Mouse (Mus musculus) neural tube, embryonic 14.5 days (tissue): ENCODE results near the gene Ltbp3. TPM values are rescaled to one million over a fixed set of nuclear protein-coding genes. Genes with fewer than 3 reads are reported as not detected.

Experiments used
- ATAC-seq: fragments of 200-750 bp; cut with Nextera tagmentation; 2 replicates; pipeline ENCODE4 v1.8.0; 2017; ENCODE audit warnings: low read depth, mild to moderate bottlenecking, moderate TSS enrichment, moderate library complexity
- H3K27ac ChIP-seq: fragments of 300-500 bp; sonication (generic); 2 replicates; pipeline ENCODE4 v1.5.1; 2014; ENCODE audit warnings: low read depth, mild to moderate bottlenecking, control low read depth, low read length, moderate library complexity, mixed read lengths
- H3K27me3 ChIP-seq: fragments of 300-500 bp; sonication (generic); 2 replicates; pipeline ENCODE4 v1.6.1; 2014; ENCODE audit warnings: low read length; ENCODE audit not compliant: control insufficient read depth, insufficient read depth
- H3K36me3 ChIP-seq: fragments of 300-500 bp; sonication (generic); 2 replicates; pipeline ENCODE4 v1.6.1; 2014; ENCODE audit warnings: low read length, mixed read lengths; ENCODE audit not compliant: control insufficient read depth, insufficient read depth
- H3K4me1 ChIP-seq: fragments of 300-500 bp; sonication (generic); 2 replicates; pipeline ENCODE4 v1.6.1; 2014; ENCODE audit warnings: low read length; ENCODE audit not compliant: control insufficient read depth, insufficient read depth
- H3K4me2 ChIP-seq: fragments of 300-500 bp; sonication (generic); 2 replicates; pipeline ENCODE4 v1.6.1; 2014; ENCODE audit warnings: mild to moderate bottlenecking, low read depth, low read length, control low read depth
- H3K4me3 ChIP-seq: fragments of 300-500 bp; sonication (generic); 2 replicates; pipeline ENCODE4 v1.5.1; 2014; ENCODE audit warnings: low read depth, low read length, control low read depth, mixed read lengths
- H3K9ac ChIP-seq: fragments of 300-500 bp; sonication (generic); replicated peaks from 2 replicates; pipeline ENCODE4 v1.6.1; 2014; ENCODE audit warnings: low read depth, mild to moderate bottlenecking, control low read depth, low read length, mixed read lengths
- H3K9me3 ChIP-seq: fragments of 300-500 bp; sonication (generic); 2 replicates; pipeline ENCODE4 v1.6.1; 2016; ENCODE audit warnings: low read length; ENCODE audit not compliant: control insufficient read depth
- WGBS: fragments of 180-500 bp; shearing (Covaris S2); extraction: QIAGEN DNeasy Blood & Tissue Kit; methylation state at CpG from one replicate; pipeline ENCODE4 v1.1.7; 2014; 5-methylcytosine and 5-hydroxymethylcytosine counted together
- polyA plus RNA-seq: library from polyadenylated mRNA; unstranded; fragments of >200 nt; fragmentation: Nextera tagmentation; extraction: Ambion mirVana; gene quantifications from 2 replicates; pipeline ENCODE4 v1.2.1, GENCODE M21; 2014

The Ltbp3 gene
- polyA plus RNA-seq, 1 experiment from 2014 or later = 14.0 TPM

DNA sequence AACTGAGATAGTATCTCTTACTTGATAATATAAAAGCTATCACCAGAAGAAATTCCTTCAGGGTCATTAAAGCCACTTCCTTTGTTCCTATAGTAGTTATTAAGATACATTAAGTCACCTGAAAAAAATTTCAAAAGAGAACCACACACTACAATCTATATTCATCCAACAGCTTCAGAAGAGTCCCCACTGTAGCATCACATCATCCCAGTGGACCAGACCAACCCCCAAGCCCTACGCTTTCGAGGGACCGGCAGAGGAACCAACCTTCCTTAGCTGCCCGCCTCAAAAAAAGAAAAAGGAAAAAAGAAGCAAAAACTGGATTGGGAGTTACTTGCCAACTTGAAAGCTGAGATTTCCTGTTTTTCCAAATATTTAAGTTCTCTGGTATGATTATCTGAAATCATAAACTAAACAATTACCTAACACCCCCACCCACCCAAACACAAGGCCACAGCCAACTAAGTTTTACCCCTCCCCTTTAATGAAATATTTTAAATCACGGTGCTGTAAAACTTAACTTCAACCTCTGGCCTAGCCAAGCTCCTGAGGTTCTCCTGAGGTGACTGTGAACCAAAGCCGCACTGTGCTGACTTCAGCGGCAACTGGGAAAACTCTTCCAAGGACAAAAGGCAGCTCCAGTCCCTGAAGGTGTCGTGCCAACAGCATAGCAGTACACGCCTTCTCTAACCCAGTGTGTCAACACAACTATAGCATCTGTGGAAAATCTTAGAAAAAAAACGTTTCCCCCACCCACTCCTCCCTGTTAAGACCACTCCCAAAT lies 59.1 kb downstream of the Ltbp3 start:
- peaks cover 32% of the 10 kb centered on the region for H3K36me3 ChIP-seq
- H3K4me2 ChIP-seq = peak overlapping the region; percentile 100
- H3K4me1 ChIP-seq = peaks cover 39% of the 10 kb centered on the region
- H3K4me3 ChIP-seq = peak overlapping the region; percentile 98
- peak overlapping the region; percentile 95 for H3K9ac ChIP-seq
- 0% methylated on average over 10 of the region's 10 CpGs for WGBS
- H3K9me3 ChIP-seq = no peaks in the 10 kb centered on the region
- ATAC-seq = no peak
- peak overlapping the region; percentile 86 for H3K27ac ChIP-seq
- H3K27me3 ChIP-seq = peaks cover 4% of the 10 kb centered on the region; the same call in 1 of the 2 replicates

DNA sequence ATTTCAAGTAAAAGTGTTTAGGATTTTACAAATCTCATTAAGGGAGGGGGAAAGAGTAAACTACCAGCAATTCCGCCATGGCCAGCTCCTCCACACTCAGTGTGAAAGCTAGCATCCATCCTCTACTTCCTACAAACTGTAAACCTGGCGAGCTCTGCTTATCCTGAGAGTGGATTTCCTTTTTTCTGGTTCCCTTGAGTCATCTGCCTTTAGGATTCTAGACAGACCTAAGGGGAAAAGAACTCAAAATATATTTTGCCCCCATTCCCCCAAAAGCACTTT lies 59.6 kb downstream of the Ltbp3 start:
- Histone ChIP-seq H3K9ac (peak overlapping the region; percentile 95), H3K4me3 (peak overlapping the region; percentile 98), H3K27me3 (peaks cover 4% of the 10 kb centered on the region; the same call in 1 of the 2 replicates), H3K4me1 (peaks cover 33% of the 10 kb centered on the region), H3K36me3 (peaks cover 26% of the 10 kb centered on the region), H3K27ac (peak overlapping the region; percentile 86), H3K9me3 (no peaks in the 10 kb centered on the region), H3K4me2 (peak overlapping the region; percentile 100)
- no peak for ATAC-seq
- 0% methylated on average over 2 of the region's 2 CpGs for WGBS

DNA sequence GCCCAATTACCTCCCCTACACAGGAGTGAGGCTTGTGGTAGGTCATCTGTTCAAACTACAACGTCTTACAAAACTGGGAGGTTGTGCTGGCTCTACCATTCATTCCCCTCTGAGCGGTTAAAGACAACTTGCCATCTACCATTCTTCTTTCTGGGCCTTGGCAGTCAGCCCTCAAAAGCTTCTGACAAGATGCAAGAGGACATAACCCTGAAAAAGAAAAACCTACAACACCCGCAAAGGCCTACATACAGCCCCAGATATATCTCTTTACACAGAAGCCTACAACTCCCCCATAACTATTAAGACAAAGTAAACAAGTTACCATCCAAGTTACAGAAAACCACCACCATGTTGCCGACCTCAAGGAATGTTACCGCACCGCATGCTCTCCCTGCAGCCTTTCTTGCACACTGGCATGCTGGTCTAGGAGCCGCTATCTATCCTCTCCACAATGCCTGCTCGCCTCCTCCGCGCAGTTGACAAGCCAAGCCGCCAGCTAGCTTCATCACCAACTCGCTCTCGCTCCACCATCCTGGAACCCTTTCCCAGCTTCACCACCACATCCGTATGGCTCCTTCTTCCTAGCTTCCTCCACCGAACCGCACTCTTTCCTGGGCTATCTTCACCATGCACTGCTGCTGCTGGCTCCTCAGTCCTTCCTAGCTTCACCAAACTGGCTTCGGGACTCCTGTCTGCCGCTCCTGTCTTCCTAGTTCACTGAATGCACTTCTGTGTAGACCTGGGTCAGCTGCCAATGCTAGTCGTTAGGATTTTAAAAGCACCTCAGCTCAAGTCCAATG lies 60.1 kb downstream of the Ltbp3 start:
- peaks cover 4% of the 10 kb centered on the region; the same call in 1 of the 2 replicates for H3K27me3 ChIP-seq
- peak overlapping the region; percentile 86 for H3K27ac ChIP-seq
- peak overlapping the region; percentile 98 for H3K4me3 ChIP-seq
- peaks cover 29% of the 10 kb centered on the region for H3K4me1 ChIP-seq
- peak overlapping the region; percentile 95 for H3K9ac ChIP-seq
- H3K9me3 ChIP-seq = no peaks in the 10 kb centered on the region
- peaks cover 21% of the 10 kb centered on the region; the same call in 1 of the 2 replicates for H3K36me3 ChIP-seq
- WGBS = under 1% methylated on average over 19 of the region's 19 CpGs
- ATAC-seq = no peak
- peak overlapping the region; percentile 100 for H3K4me2 ChIP-seq

DNA sequence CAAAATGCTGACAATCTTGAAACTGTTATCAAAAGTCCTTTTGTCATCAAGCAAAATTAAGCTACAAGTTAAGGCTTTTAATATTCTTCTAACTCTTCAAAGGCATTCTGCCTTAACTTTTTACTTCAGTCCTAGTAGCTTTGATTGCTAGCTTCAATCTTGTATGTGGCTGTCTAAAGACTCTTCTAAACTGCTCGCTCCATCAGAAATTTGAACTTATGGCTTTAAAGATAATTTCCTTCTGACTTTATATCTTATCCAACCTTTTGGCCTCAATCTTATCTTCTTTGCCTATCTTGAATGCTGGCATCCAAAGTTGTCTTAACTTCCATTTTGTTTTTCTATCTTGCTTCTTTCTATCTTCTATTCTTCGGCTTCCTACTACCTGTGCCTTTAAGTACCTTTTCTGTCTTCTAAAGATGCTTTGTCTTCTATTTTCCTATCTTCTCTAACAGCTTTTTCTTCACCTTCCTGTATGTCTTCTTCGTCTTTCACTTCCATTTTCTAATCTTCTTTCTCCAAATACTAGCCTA lies 60.8 kb downstream of the Ltbp3 start:
- Histone ChIP-seq H3K9me3 (no peaks in the 10 kb centered on the region), H3K4me2 (peak overlapping the region; percentile 100), H3K4me3 (peak overlapping the region; percentile 98), H3K36me3 (peaks cover 15% of the 10 kb centered on the region; the same call in 1 of the 2 replicates), H3K27ac (peak overlapping the region; percentile 100), H3K9ac (peak overlapping the region; percentile 95), H3K27me3 (peaks cover 4% of the 10 kb centered on the region; the same call in 1 of the 2 replicates), H3K4me1 (peaks cover 28% of the 10 kb centered on the region)
- no peak for ATAC-seq
- WGBS = 4% methylated on average over 3 of the region's 3 CpGs

DNA sequence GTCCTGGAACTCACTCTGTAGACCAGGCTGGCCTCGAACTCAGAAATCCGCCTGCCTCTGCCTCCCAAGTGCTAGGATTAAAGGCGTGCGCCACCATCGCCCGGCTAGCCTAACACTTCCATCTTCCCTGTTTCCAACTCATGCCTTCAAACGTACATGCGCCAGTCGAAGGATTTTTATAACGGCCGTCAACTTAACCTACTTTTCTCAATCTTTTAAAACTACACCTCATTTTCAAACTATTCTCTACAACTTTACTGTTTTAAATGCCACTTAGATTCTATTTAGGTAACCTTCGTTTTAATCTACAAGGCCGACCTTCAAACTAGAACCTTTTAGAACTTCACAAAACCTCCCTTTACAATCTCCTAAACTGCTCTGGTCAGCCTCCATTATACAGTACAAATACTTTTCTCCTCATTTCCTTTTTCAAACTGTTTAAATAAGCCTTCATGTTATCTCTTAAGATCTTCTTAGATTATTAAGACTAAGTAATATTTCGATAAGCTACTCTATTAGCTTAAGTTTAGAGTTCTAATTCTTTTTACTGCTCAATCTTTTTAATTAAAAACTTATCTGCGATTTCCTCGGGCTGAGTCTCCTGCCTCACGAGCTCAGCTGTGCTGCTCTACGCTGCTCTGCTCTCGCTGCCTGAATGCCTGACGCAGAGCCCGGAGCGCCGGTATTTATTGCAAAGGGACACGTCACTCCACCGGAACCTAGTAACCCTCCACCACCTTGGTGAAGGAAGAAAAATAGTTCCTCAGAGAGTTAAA lies 61.5 kb downstream of the Ltbp3 start:
- Histone ChIP-seq H3K36me3 (peaks cover 8% of the 10 kb centered on the region; the same call in 1 of the 2 replicates), H3K27ac (peak overlapping the region; percentile 100), H3K9me3 (no peaks in the 10 kb centered on the region), H3K4me2 (peak overlapping the region; percentile 100), H3K4me1 (peaks cover 30% of the 10 kb centered on the region), H3K27me3 (peaks cover 4% of the 10 kb centered on the region; the same call in 1 of the 2 replicates), H3K9ac (peak overlapping the region; percentile 95), H3K4me3 (peak overlapping the region; percentile 98)
- ATAC-seq = peak; percentile 63; the same call in 1 of the 2 replicates
- WGBS = under 1% methylated on average over 25 of the region's 25 CpGs

DNA sequence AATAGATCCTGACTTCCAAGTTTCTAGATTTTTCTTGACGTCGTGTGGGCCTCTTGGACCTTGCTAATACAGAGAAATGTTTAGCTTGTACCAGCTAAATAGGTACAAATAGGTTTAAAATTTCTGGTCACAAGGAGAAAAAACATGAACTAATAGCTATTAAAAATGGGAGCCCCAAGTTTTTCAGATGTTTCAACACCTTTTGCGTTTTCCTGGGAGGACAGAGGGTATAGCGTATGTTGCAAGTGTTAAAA lies 62.0 kb downstream of the Ltbp3 start:
- peak overlapping the region; percentile 98 for H3K4me3 ChIP-seq
- H3K27ac ChIP-seq = peak overlapping the region; percentile 100
- under 1% methylated on average over 4 of the region's 4 CpGs for WGBS
- H3K4me2 ChIP-seq = peak overlapping the region; percentile 100
- no peak for ATAC-seq
- H3K4me1 ChIP-seq = peaks cover 28% of the 10 kb centered on the region
- H3K36me3 ChIP-seq = peaks cover 3% of the 10 kb centered on the region; the same call in 1 of the 2 replicates
- no peaks in the 10 kb centered on the region for H3K9me3 ChIP-seq
- H3K9ac ChIP-seq = peak overlapping the region; percentile 95
- H3K27me3 ChIP-seq = peaks cover 4% of the 10 kb centered on the region; the same call in 1 of the 2 replicates

DNA sequence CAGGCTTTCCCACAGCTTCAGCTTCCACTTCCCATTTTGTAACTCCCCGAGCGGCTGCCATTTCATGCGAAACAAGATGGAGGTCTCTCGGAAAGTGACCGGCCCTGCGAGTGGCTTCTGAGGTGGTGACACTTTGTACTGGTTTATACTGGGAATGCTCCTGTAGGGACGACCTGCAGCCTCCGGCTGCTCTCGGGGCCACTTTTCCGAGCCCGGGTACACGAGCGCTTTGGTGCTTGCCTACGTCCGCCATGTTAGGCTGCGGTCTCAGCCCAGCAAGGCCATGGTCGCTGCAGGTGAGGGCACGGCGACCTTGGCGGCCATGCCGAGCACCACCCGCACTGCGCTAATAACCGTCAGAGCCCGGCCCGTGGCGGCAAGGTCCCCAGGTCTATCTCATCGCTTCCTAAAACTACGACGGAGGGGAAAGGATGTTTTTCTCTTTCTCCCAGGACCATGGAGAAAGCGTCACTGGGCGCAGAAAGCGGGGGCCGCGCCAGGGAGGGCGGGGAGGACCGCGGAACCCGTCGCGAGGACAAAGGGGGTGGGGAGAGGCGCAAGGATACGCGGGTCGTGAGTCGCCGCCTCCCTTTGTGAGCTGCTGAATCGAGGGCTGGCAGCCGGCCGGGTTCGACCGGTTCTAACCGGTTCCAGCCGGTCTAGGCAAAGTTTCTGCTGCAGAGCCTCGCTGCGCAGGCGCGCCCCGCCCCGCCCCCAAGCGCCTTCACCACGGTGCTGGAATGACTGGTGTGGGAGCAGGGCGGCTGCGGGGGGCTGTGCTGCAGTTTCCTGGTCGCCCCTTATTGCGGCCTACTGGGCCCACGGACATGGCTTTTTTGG lies 62.6 kb downstream of the Ltbp3 start:
- H3K4me1 ChIP-seq = peaks cover 27% of the 10 kb centered on the region
- peak overlapping the region; percentile 98 for H3K4me3 ChIP-seq
- ATAC-seq = peak; percentile 97
- H3K27me3 ChIP-seq = peaks cover 4% of the 10 kb centered on the region; the same call in 1 of the 2 replicates
- WGBS = under 1% methylated on average over 66 of the region's 67 CpGs
- peak overlapping the region; percentile 100 for H3K4me2 ChIP-seq
- H3K9me3 ChIP-seq = no peaks in the 10 kb centered on the region
- H3K27ac ChIP-seq = peak overlapping the region; percentile 100
- H3K36me3 ChIP-seq = 0 out of 2 replicates have a peak, but pooled peaks cover 3% of the 10 kb centered on the region
- peak overlapping the region; percentile 95 for H3K9ac ChIP-seq

DNA sequence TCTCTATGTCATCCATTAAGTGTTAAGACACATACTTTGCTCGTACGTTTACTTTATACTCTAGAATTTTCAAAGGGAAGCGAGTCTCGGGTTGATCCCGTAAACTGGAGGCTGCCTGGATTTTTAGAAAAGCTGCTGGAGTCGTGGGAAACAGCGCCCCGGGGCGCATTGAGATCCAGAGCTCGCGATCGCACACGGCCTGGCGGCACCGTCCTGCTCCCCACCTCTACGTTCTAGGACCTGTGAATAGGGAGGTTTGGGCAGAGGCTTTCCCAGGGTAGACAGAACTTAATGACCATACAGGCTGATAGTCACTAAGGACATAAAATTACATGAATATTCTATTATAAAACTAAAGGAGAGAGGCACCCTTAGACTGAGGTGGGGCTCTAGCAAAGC lies 63.2 kb downstream of the Ltbp3 start:
- peak; percentile 16; the same call in 1 of the 2 replicates for ATAC-seq
- under 1% methylated on average over 16 of the region's 16 CpGs for WGBS
- Histone ChIP-seq H3K9me3 (no peaks in the 10 kb centered on the region), H3K36me3 (no peaks in the 10 kb centered on the region), H3K9ac (peak overlapping the region; percentile 95), H3K4me1 (peaks cover 27% of the 10 kb centered on the region), H3K4me3 (peak overlapping the region; percentile 98), H3K4me2 (peak overlapping the region; percentile 100), H3K27me3 (peaks cover 4% of the 10 kb centered on the region; the same call in 1 of the 2 replicates), H3K27ac (peak overlapping the region; percentile 100)
